Mouse (Mus musculus) liver, embryonic 14.5 days (tissue): ENCODE data around the gene Sh3tc1.

Experiments used
- CTCF ChIP-seq: IDR thresholded peaks from 2 replicates; pipeline ENCODE4 v1.5.1; 2016; ENCODE audit warnings: antibody characterized with exemption, low read depth, control low read depth
- EP300 ChIP-seq: IDR thresholded peaks from 2 replicates; pipeline ENCODE4 v1.6.1; 2016; ENCODE audit warnings: antibody characterized with exemption, low read depth

DNA sequence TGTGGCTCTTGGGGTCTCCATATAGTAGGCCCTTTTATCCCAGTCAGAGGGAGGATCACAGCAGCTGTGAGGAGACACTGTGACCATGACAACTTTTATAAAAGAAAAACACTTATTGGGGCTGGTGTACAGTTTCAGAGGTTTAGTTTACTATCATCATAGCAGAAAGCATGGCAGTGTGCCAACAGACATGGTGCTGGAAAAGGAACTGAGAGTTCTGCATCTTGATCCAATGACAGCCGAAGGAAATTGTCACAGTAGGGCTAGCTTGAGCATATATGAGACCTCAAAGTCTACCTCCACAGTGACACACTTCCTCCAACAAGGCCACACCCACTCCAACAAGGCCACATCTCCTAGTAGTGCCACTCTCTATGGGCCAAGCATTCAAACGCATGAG is 50.9 kb downstream of the Sh3tc1 start:
- TF ChIP-seq CTCF (no peak), EP300 (no peak)
